Mouse (Mus musculus) gastrocnemius, postnatal 14 days (tissue): ENCODE results near the gene Hspb6. TPM values are rescaled to one million over a fixed set of nuclear protein-coding genes. Genes with fewer than 3 reads are reported as not detected.

Experiments used
- DNase-seq: peaks from one replicate; pipeline ENCODE4 v3.0.0; 2021; ENCODE audit warnings: mixed read lengths
- intact Hi-C: fragments of 180-260 bp; cut with DNase I; formaldehyde crosslinking; loops from one replicate; pipeline ENCODE4 v1.15.1; 2025; ENCODE audit warnings: low total_unique reads
- total RNA-seq, 2 experiments: library from RNA; stranded (reverse); gene quantifications; 2 replicates each; pipeline ENCODE4 v1.2.3; 2021

Hspb6 gene
- total RNA-seq, 2 experiments from 2014 or later: 455 to 476 TPM

DNA sequence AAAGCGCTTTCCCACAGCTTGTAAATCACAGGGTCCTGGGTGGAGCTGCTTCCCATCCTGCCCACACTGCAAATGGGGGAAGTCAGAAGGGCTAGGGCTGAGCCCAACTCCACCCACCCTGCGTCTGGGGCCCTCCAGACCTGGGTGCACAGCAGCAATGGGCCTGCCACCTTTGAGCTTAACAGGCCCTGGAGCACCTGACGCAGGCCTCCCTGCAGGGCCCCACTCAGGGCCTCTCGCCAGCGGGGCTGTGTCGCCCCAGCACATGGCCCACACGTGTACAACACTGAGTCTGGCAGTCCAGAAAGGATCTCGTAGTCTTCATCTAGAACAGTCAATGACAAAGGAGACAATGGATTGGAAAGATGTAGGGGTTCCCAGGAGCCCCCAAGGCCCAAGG is 28.0 kb downstream of the Hspb6 start:
- intact Hi-C loops: no loop called here
- DNase-seq: no peak

DNA sequence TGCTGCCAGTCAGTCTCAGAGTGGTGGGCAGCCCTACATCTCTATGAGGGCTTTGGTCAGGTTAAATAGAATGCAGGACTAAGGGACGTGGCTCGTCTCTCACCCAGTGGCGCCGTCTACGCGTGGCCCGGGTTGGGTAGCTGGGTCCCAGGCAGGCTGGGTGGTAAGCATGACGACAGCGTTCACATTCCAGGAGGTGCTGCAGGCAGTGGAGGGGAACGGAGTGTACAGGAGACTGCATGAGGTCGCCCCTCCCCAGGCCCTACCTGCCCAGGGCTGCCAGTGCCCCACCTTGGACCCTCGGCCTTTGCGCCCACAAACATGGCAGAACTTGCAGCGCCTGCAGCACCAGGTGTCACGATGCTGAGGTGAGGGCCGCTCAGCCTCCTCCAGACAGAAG is 29.6 kb downstream of the Hspb6 start:
- DNase-seq: no peak
- intact Hi-C loops: no loop called here

- intact Hi-C loops: no loop called here
- no peak for DNase-seq
Observed at GRCm38 (mm10) chr7:30584339-30584738, 32.4 kb downstream of the Hspb6 start.

GRCm38 (mm10) chr7:30585170-30585569 is 33.2 kb downstream of the Hspb6 start:
- intact Hi-C loops: no loop called here
- DNase-seq: no peak

DNA sequence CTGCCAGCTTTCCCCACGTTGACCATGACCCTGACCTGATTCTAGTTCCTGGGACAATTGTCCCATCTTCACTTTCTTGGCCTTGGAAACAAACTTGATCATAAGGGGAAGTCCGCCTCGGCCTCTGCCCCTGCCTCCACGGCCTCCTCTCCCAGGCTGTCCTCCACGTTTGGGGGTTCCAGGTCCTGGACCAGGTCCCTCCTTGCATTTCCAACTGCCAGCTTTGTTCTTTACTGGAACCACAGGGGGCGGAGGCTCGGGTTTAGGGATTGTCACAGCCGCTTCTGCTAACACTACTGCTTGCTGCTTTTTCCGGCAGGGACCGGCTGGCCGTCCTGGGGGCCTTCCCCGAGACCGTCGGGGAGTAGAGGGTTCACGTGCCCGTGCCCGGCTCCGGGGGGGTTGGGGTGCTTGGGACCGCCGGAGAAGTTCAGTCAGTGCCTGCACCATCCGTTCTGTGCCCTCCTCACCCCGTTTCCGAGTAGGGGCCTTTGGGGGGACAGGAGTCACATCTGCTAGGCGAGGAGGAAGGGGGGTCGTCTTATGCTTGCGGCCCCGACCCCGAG is 34.6 kb downstream of the Hspb6 start:
- intact Hi-C loops: no loop called here
- no peak for DNase-seq

GRCm38 (mm10) chr7:30587842-30588667 is 36.1 kb downstream of the Hspb6 start:
- intact Hi-C loops: no loop called here
- DNase-seq: peak; percentile 47

- DNase-seq: peak; percentile 98
- intact Hi-C loops: no loop called here
Observed at GRCm38 (mm10) chr7:30588676-30589434, 36.9 kb downstream of the Hspb6 start, which contains the start of gene Kmt2b. Gene Kmt2b, minus strand, starts transcription at chr7:30588726.

- DNase-seq: peak; percentile 83
- intact Hi-C loops: loop anchor here (2.0 to 10.0 kb wide), 2 partner anchors 23 to 265 kb away; partner anchors contain the start of genes Ffar3 and Upk1a
Observed at GRCm38 (mm10) chr7:30589435-30590301, 37.7 kb downstream of the Hspb6 start.

DNA sequence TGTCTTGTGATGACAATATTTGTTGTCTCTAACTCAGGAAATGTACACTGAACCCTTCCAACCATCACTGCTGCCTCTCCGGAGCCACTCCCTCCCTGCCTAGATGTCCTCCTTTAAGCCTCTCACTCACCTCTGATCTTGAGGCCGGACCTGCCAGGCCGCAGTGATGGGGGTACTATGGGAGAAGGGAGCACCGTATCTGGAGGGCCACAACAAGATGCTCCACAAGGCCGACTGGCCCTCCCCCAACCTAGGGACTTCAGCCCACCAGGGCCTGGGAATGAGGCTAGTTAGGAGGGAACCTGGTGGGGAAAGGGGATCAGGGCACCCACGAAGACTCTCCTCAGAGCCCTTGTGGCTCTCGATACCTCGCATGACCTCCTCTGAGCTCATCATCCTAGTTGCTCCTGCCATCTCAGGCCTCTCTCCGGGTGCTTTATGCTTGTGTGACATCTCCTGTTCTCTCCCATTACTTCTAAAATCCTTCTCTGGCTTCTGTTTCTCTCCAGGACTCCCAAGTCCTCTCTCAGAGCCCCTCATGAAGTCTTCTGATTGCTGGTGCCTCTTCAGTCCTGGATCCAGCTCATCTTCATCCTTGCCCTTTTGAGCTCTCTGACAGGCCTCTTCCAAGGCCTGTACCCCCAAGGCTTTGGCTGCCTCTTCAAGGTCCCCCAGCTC is 39.1 kb downstream of the Hspb6 start:
- intact Hi-C loops: loop anchor here (2.0 to 10.0 kb wide), 2 partner anchors 22 to 264 kb away; partner anchors contain the start of genes Ffar3 and Upk1a
- no peak for DNase-seq

- no peak for DNase-seq
- intact Hi-C loops: loop anchor here (2.0 to 10.0 kb wide), 2 partner anchors 21 to 263 kb away; partner anchors contain the start of genes Ffar3 and Upk1a
Observed at GRCm38 (mm10) chr7:30591605-30591951, 39.6 kb downstream of the Hspb6 start.

DNA sequence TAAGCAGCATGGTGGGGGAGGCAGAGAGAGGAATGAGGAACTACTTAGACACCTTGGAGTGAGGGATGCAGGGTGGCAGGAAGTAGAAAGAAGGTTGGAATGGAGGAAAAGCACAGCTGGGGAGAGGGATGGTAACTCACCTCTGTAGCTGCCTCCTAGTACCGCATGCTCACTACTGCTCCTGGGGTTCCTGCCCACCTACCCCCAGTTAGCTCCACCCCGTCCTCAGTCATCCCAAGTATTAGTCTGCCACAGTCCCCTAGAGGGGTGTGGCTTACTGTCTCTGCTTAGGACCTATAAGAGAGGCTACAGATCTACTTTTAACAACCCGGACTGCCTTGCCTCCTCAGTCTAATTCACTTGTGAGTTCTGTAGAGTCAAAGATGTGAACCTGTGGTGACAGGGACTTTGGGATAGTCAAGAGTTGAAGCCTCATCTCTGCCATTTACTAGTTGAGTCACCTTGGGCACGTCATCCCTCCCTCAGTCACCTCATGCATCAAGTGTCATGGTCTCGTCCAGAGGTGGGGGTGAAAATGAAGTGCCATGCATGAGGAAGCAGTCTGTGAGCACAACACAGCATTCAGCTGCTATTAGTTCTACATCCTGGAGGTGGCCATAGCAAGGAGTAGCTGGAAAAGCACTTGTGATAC is 40.9 kb downstream of the Hspb6 start:
- intact Hi-C loops: loop anchor here (10.0 kb wide), 1 partner anchor 262 kb away; the partner anchor contains the start of gene Ffar3
- DNase-seq: no peak

DNA sequence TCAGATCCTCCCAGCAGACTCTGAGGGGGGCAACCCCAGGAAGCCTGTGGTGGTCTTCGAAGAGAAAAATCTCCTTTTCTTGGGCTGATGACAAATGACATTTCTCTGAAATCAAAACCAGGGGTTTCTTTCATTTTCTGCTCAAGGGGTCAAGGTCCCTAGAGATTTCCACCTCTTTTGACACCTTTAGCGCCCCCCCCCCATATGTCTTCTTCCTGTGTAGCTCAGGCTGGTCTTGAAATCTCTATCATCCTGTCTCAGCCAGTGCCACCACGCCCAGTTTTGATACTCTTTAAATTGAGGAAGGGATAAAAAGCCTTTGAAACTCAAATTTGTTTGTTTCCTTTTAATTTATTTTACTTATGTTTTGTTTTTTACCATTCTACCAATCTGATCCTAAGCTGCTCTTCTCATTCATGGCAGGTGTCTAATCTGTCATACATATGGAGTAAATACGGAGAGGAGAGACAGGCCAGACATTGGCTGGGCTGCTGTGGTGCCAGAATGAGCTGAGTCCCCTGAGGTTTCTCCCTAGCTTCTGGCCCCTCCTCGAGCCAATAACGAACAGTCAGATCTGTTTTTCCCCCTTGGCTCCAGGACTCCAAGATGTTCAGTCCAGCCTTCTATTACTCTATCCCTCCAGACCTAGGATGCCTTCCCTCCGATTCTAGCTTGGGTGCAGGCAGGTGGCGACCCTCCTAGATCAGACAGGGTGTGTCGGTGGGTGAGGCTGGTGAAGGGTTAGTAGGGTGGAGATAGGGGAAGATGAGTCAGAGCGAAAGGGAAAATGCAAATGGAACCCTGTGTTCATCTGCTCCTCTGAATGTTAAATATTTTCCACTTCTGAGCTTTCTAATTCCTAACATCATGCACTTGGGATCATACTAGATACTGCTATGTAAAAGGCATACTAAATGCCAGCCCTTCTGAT is 41.9 kb downstream of the Hspb6 start:
- no peak for DNase-seq
- intact Hi-C loops: loop anchor here (10.0 kb wide), 1 partner anchor 261 kb away; the partner anchor contains the start of gene Ffar3

GRCm38 (mm10) chr7:30594510-30595024 is 42.6 kb downstream of the Hspb6 start:
- intact Hi-C loops: loop anchor here (10.0 kb wide), 1 partner anchor 260 kb away; the partner anchor contains the start of gene Ffar3
- no peak for DNase-seq

GRCm38 (mm10) chr7:30596093-30596492 is 44.1 kb downstream of the Hspb6 start:
- intact Hi-C loops: loop anchor here (10.0 kb wide), 1 partner anchor 259 kb away; the partner anchor contains the start of gene Ffar3
- no peak for DNase-seq

DNA sequence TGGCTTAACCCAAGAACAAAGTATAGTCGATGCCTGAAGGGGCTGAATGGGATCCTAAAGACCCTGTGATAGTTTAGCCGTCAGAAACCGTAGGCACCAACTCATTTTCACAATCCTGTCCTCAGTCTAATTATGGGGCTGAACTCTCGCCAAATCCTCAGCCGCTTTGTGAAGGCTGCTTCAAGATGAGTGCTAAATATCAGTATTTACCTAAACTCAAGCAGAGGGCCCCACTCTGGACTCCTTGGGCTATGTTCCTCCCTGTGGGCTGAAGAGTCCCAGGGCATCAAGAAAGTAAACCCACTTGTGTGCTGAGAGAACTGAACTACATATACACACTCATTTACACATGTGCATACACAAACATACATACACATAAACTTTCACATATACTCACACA is 44.8 kb downstream of the Hspb6 start:
- no peak for DNase-seq
- intact Hi-C loops: loop anchor here (10.0 kb wide), 1 partner anchor 258 kb away; the partner anchor contains the start of gene Ffar3

- DNase-seq: no peak
- intact Hi-C loops: loop anchor here (10.0 kb wide), 1 partner anchor 256 kb away; the partner anchor contains the start of gene Ffar3
Observed at GRCm38 (mm10) chr7:30598786-30599185, 46.8 kb downstream of the Hspb6 start, which contains the start of gene Zbtb32. Gene Zbtb32, minus strand, starts transcription at chr7:30598909.
